Mouse (Mus musculus): ENCODE data around the gene H2-M5.

GRCm38 (mm10) chr17:36992336-36993104 lies 3.2 kb upstream of the H2-M5 start:
- TF ChIP-seq ZNF384 (IDR thresholded peaks at IDR 0.05; ENCODE audit: low read depth, low read length), result no peak
- TF ChIP-seq CHD2 (IDR thresholded peaks at IDR 0.05; ENCODE audit: low read depth, low read length), result no peak
- TF ChIP-seq MAFK (IDR thresholded peaks at IDR 0.05; ENCODE audit: insufficient read depth, low read depth, low read length), result no peak
- no peak for TF ChIP-seq ZC3H11A (IDR thresholded peaks at IDR 0.05; ENCODE audit: borderline replicate concordance, low read depth, low read length)
- no peak for TF ChIP-seq HCFC1 (IDR thresholded peaks at IDR 0.05; ENCODE audit: borderline replicate concordance, insufficient read depth, low read length)
